Mouse (Mus musculus): ENCODE data around the gene Fignl1.

DNA sequence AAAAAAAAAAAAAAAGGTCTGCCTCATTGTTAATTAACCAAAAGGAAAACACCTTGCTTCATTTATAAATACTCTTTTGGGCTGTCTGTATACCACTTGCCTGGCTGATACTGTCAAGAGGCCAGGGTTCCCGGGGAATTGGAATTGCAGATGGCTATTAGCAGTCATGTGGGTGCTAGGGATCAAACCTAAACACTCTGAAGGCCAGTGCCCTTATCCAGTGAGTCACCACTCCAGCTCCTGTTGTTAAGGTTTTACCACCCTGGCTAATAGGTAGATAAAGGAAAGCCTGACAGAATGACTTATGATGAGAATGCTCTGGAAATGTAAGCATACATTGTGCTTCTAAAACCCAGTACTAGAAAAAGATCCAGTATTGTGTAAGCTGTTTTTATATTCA lies 14.1 kb downstream of the Fignl1 start:
- TF ChIP-seq CTCF (IDR thresholded peaks at IDR 0.05; ENCODE audit: low read depth, low read length) (no peak), EP300 (IDR thresholded peaks at IDR 0.05; ENCODE audit: insufficient read depth, low read depth, low read length) (no peak)
